Mouse (Mus musculus) adrenal gland, postnatal 14 days (tissue): ENCODE measurements around the gene Hyal1. TPM values are rescaled to one million over a fixed set of nuclear protein-coding genes. Genes with fewer than 3 reads are reported as not detected.
"Not testable (repeated sequence)": the region's sequence is repeated elsewhere in the genome, so short reads cannot be mapped to it uniquely, and the experiment has no call there.

Experiments
- DNase-seq: peaks from one replicate; pipeline ENCODE4 v3.0.0; 2021; ENCODE audit warnings: mixed read lengths
- total RNA-seq: library from RNA; stranded (reverse); gene quantifications from 2 replicates; pipeline ENCODE4 v1.2.3, GENCODE M21; 2021

The Hyal1 gene
- total RNA-seq, 1 experiment from 2014 or later: 17.6 TPM

DNA sequence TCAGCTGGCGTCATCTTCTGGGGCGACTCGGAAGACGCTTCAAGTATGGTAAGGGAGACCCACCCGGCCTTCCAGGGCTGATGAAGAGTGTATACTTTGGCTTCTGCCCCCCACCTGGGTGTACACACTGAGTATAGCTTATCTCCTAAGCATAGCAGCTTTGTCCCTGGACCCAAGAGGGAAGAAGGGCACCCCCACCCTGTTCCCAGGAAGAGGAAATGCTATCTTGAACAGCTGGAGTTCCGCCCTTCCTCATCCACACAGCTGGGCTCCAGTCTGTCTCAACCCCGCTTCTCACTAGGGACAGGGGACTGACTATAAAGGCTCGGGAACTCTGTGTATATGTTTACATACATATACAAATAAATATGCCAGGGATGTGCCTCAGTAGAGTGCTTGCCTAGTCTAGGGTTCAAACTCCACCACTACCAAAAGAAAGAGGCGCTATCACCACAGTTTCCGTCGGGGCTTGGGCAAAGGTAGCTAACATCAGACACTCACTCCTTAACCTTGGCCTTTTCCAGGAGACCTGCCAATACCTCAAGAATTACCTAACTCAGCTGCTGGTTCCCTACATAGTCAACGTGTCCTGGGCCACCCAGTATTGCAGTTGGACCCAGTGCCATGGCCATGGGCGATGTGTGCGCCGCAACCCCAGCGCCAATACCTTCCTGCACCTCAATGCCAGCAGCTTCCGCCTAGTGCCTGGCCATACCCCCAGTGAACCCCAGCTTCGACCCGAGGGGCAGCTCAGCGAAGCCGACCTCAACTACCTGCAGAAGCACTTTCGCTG is 5.0 kb upstream of the Hyal1 start:
- no peak for DNase-seq

DNA sequence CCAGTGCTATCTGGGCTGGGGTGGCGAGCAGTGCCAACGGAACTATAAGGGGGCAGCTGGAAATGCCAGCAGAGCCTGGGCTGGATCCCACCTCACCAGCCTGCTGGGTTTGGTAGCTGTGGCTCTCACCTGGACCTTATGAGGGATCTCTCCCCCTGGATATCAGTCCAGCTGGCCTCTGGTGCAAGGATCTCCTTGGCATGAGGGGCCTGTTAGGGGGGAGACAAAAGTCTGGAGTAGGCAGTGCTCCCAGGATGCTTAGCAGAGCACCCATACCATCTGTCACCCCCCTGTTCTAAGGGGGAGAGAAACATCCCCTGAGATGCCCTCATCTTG is 4.4 kb upstream of the Hyal1 start:
- DNase-seq: no peak

DNA sequence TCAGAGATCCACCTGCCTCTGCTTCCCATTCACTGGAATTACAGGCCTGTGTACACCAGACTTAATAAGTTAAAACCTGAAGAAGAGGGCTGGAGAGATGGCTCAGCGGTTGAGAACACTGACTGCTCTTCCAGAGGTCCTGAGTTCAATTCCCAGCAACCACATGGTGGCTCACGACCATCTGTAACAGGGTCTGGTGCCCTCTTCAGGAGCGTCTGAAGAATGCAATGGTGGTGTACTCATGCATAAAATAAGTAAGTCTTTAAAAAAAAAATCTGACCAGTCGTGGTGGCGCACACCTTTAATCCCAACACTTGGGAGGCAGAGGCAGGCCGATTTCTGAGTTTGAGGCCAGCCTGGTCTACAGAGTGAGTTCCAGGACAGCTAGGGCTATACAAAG is 3.0 kb upstream of the Hyal1 start:
- DNase-seq: not testable (repeated sequence)

DNA sequence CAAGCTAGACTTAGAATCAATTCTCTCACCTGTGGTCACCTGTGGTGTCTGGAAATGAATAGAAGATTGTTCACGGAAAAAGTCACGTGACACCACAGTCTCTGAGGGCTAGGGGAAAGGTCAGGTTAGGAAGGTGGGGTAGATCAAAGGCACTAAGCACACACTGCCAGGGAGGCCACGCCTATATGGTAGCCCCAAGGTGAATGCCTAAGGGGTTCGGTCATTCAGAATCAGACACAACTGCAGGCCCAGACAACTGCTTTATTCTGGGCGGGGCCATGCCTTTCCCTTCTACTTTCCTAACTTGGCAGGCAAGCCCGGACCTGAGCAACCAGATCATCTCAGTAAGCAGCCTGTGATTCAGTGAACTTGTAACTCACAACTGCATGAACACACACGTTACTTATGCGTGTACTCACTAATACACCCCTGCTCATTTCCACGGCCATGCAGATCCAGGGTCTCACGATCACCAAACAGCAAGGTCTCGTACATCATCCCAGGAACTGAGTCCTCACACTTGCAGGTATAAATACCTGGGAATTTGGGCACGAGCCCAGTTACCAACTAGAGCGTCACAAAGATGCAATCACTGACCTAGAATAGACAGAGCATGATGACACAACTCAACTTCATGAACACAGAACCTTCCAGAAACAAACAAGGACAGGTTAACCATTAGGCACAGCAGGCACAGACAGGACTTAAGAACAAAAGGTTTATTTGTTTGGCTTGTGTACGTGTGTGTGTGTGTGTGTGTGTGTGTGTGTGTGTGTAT is 959 bp upstream of the Hyal1 start:
- no peak for DNase-seq

DNA sequence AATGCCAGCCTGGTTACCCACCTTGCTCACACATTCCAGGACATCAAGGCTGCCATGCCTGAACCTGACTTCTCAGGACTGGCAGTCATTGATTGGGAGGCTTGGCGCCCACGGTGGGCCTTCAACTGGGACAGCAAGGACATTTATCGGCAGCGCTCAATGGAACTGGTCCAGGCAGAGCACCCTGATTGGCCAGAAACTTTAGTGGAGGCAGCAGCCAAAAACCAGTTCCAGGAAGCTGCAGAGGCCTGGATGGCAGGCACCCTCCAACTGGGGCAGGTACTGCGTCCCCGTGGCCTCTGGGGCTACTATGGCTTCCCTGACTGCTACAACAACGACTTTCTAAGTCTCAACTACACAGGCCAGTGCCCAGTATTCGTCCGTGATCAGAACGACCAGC is 1.1 kb downstream of the Hyal1 start:
- peak; percentile 39 for DNase-seq

DNA sequence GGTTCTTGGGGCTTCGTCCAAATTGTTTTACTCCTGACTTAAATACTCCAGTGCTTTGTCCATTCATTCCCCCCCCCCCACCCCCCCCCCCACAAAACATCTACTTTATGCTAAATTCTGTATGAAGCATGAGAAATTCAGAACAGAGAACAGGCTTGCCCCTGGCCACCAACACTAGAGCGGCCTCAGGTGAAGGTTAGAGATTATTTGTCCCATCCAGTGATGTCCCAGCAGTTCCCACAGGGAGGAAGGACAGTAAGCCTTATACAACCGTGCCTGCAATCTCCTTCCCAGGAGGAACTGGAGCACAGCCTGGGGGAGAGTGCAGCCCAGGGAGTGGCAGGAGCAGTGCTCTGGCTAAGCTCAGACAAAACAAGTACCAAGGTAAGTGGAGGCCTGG is 1.9 kb downstream of the Hyal1 start, which contains the start of gene Naa80:
TSS of gene Naa80 (plus strand) at position 301 of the 400 bp plus-strand sequence.
- DNase-seq: no peak

DNA sequence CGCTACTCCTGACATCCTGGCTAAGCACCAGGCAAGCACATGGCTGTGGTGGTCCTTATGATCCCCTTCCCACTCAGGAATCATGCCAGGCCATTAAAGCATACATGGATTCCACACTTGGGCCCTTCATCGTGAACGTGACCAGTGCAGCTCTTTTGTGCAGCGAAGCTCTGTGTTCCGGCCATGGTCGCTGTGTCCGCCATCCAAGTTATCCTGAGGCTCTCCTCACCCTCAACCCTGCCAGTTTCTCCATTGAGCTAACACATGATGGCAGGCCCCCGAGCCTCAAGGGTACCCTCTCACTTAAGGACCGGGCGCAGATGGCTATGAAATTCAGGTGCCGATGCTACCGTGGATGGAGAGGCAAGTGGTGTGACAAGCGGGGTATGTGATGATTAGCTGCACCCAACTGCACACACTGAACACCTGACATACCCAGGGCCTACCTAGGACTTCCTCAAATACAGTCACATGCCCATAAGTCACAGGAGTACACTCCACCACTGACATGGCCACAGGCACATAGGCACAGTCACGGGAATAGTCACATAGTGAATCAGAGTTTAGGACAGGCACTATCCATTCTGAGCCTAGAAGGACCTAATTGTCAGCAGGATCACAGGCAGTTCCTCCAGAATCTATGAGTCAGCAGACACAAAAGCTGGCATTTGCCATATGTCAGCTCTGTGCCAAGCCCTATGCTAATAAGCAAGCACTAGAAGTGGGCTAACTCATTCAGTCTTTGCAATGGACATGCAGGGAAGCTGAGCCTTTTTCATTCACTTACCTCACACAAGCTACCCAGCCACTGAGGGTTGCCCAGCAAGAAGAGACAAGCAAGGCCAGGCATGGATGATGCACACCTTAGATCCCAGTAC is 2.5 kb downstream of the Hyal1 start:
- DNase-seq: no peak

DNA sequence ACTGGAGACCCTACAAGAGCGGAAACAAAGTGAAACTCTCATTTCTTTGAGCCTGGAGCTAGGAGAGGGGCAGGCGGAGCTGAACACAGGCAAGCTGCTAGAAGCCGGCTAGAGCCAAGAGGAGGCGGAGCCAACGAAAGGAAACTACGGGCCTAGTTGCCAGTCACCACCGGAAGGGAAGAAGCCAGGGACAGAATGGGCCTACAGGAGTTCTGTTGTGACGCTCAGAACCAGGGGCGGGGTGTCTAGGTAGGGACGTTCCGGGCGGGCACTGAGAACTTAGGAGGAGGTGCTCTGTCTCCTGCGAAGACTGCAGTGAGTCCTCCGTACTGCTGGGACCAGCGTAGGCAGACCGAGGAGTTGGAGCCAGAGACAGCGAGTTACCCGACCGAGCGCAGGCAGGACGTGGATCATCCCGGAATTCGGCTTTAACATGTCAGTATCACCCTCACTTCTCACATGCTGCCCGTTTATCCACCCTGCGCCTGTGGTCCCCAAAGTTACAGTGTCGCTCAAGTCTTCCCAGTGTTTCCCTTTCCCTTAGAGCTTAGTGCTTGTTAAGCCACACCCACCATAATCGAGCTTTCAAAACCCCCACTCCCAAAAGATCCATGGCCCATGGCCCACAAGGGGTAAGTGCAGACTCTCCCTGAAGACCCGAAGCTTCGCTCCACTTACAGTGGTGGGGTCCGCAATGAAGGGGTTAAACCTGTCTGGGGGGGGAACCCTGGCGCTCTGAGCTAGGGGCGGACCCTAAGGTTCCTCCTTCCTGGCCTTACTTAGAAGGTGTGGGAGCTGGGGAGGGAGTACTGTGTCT is 4.0 kb downstream of the Hyal1 start, which contains the start of gene Hyal3:
TSS of gene Hyal3 (plus strand) at position 318 of the 817 bp plus-strand sequence.
- DNase-seq: peak; percentile 95

DNA sequence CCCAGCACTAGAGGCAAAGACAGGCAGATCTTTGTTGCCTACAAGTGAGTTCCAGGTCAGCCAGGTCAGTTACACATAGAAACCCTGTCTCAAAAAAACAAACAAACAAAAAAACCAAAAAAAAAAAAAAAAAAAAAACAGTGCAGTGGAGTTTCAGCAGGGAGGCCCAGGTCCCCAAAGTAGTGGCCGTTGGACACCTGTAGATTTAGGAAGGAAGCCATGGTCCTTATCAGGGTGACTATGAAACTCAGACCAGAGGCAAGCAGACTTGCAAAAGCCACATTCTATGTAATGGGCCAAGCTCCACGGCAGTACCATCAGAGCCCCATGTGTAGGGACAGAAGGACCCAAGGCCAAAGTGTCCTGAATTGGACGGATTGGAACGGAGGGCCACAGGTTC is 4.9 kb downstream of the Hyal1 start:
- no peak for DNase-seq

DNA sequence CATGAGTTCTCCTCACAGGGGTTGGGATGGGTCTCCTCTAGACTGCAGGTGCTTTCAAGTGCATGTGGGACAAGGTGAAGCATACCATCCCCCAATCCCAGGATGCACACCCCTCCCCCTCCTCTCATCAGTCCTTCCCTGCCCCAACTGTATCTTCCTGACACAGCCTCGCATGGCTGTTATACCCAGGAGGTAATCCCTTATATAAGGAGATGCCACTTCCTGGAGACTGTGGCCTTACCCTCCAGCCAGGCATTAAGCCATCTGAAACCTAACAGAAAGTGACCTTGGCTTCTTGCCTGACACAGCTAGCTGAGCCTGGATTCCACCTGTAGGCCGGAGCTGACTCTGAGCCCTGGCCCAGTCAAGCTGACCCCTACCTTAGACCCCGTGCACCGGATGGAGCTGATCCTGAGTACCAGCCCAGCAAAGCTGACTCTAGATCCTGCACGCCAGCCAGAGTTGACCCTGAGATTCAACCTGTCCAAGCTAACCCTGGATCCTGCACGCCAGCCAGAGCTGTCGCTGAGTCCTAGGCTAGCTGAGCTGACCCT is 5.9 kb downstream of the Hyal1 start:
- DNase-seq: no peak

DNA sequence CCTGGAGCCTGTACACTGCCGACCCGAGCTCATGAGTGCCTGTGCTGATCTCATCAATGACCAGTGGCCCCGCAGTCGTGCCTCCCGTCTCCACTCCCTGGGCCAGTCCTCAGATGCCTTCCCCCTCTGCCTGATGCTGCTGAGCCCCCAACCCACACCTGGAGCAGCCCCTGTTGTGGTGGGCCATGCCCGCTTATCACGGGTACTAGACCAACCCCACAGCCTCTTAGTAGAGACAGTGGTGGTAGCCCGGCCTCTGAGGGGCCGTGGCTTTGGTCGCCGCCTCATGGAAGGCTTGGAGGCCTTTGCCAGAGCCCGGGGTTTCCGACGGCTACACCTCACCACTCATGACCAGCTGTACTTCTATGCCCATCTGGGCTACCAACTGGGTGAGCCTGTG is 6.4 kb downstream of the Hyal1 start:
- no peak for DNase-seq

DNA sequence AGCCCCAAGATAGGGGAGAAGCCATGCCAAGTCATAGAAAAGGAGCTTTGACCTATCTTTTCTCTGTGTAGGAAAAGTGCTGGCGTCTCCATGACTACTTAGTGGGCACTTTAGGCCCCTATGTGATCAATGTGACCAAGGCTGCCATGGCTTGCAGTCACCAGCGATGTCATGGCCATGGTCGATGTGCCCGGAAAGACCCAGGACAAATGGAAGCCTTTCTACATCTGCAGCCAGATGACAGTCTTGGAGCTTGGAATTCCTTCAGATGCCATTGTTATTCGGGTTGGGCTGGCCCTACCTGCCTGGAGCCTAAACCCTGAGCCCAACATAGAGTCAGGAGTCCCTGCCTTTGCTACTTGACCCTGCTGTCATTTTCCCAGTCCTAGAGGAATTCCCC is 9.8 kb downstream of the Hyal1 start:
- no peak for DNase-seq

DNA sequence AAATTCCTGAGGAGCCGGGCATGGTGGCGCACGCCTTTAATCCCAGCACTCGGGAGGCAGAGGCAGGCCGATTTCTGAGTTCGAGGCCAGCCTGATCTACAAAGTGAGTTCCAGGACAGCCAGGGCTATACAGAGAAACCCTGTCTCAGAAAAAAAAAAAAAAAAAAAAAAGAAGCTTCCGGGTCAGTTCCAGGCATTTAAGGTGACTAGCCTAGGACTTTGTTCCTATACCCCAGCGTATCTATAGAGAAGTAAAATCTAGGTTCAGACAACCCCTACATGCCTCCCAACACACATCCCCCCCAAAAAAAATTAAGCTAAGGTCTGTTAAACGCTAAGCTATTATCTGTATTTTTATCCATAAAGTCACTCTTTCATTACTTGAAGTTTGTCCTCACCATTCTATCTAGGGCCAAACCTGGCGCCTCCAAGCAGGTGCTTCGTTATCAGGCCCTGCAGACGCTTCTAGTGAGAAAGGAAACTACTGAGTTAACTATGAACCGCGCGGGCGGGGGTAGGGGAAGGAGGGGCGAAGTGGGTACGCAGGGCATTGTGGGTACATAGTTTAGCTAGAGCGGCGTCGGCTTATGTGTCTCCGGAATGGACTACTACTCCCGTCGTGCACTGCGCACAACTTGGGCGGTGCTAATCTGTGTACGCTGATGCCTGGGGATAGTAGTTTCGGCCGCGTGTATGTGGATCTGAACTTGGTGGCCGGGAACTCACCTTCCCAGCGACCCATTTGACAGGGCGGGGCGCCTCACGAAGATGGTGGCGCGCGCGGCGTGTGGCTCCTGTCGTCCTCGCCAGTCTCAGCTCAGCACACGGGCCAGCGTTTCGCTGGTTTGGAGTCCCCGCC is 10.5 kb downstream of the Hyal1 start, which contains the start of gene Ifrd2:
TSS of gene Ifrd2 (plus strand) at position 669 of the 859 bp plus-strand sequence.
- DNase-seq: peak; percentile 98

DNA sequence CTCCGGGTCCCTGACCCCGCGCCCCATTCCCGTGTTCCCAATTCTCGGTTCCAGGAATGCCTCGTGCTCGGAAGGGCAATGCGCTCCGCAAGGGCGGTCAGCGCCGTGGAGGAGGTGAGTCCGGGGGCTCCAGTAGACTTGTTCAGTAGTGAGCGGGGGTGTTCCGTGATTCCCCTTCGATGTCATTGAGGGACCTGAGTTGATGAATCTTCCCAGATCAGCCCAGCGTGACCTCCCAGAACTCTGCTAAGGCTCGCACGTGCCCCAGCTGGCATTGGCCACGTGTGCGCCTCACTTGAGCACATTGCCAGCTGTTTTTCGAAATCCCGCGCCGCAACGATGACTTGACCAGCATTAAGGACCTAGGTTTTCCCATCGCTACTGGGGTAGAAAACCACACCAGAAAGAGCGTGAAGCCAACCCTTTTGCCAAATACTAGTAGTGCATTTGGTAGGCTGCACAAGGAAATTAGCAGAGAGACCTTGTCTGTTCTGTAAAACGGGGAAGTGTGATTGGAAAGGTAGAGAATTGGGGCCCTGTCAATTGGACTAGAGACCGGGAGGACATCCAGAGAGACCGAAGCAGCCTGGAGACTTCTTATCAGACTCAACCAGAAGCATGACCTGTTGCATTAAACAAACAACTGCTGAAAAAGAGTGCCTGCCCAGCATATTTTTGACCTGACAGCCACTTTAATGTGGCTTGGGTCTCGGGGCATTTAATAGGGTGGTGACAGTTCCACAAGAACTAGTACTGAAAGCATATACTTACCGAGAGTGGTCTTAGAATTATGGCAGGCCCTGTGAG is 11.3 kb downstream of the Hyal1 start:
- peak; percentile 81 for DNase-seq

DNA sequence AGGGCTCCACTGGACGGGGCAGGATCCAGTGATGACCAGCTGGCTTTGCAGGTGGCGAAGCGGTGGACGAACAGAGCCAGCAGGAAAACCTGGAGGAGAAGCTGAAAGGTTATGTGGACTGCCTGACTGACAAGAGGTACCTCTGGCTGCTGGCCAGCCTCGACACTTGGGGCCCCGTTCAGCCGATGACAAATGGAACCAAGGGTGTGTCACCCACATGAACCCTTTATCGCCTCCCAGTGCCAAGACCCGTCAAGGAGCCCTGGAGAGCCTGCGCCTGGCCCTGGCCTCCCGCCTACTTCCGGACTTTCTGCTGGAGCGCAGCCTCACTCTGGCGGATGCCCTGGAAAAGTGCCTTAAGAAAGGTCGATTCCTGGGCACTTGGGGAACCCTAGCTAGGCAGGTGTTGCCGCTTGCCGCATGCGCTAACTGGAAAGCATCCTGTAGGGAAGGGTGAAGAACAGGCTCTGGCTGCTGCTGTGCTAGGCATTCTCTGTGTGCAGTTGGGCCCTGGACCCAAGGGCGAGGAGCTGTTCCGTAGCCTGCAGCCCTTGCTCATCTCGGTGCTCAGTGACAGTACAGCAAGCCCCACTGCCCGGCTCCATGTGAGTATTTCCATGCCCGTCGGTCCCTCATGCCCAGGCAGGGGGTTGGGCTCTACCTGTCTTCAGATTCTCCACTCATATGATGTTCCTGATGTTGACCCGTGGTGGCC is 13.5 kb downstream of the Hyal1 start:
- no peak for DNase-seq

DNA sequence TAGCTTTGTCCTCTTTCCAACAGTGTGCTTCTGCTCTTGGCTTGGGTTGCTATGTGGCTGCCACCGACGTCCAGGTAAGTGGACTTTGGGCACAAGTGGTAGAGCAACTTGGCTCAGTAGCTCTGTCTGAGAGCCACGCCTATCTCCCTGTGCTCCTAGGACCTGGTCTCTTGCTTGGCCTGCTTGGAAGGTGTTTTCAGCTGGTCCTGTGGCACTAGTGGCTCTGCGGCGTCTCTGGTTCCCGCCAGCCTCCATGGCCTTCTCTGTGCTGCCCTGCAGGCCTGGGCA is 14.0 kb downstream of the Hyal1 start:
- no peak for DNase-seq

DNA sequence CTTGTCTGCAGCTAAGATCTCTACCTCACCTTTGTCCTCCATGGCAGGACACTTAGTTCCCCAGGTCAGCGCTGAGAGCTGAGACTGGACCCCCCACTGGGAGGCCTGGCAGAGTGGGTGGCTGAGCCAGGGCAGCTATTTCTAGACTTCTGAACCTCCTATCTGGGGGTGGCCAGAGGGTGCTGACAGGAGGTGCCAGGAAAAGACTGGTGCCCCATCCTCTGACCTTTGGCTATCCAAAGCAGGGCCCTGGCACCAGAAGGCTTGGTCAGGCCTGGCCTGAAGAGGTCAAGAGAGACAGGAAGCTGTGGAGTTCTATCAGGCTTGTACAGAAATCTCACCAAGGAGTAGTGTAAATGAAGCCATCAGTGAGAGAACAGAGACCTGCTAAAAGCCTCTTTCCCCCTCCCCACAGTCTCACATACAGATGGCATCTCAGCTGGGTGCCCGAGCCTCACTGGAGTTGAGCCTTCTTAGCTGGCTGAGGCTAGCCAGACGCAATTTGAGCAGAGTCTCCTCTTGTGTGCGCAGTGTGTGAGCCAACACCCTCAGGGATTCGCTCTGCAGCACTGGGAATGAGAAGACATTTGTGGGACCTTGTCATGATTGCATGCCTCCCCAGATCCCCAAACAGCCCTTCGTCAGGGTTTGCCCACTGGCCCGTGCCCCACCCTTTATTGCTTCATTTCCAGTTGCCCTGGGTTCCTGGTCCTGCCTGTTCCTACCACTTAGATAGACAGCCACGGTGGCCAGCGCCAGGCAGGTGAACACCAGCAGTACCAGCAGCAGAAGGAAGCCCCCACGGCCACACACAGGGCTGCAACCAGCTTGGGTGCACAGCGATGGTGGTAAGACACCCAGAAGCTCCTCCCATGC is 16.6 kb downstream of the Hyal1 start:
- no peak for DNase-seq
